Mouse (Mus musculus) hindbrain, embryonic 11.5 days (tissue): ENCODE measurements around the gene Olfr525. TPM values are rescaled to one million over a fixed set of nuclear protein-coding genes. Genes with fewer than 3 reads are reported as not detected.

Source experiments
- ATAC-seq: fragments of 200-750 bp; cut with Nextera tagmentation; 2 replicates; pipeline ENCODE4 v1.8.0; 2017; ENCODE audit warnings: mild to moderate bottlenecking, moderate TSS enrichment, moderate library complexity; ENCODE audit not compliant: low FRiP score
- DNase-seq: peaks from one replicate; pipeline ENCODE4 v3.0.0-alpha.2; 2015; ENCODE audit warnings: low spot score
- H3K27ac ChIP-seq: fragments of 300-500 bp; sonication (generic); 2 replicates; pipeline ENCODE4 v1.5.1; 2014; ENCODE audit warnings: mild to moderate bottlenecking, low read depth, low read length
- H3K27me3 ChIP-seq: fragments of 300-500 bp; sonication (generic); 2 replicates; pipeline ENCODE4 v1.6.1; 2014; ENCODE audit warnings: mild to moderate bottlenecking, low read length, moderate library complexity, mixed read lengths; ENCODE audit not compliant: control insufficient read depth, insufficient read depth
- H3K36me3 ChIP-seq: fragments of 300-500 bp; sonication (generic); 2 replicates; pipeline ENCODE4 v1.6.1; 2014; ENCODE audit warnings: mild to moderate bottlenecking, low read length, moderate library complexity, mixed read lengths; ENCODE audit not compliant: control insufficient read depth, insufficient read depth
- H3K4me1 ChIP-seq: fragments of 300-500 bp; sonication (generic); replicated peaks from 2 replicates; pipeline ENCODE4 v1.6.1; 2014; ENCODE audit warnings: low read length, mixed read lengths; ENCODE audit not compliant: control insufficient read depth, insufficient read depth
- H3K4me2 ChIP-seq: fragments of 300-500 bp; sonication (generic); replicated peaks from 2 replicates; pipeline ENCODE4 v1.6.1; 2014; ENCODE audit warnings: mild to moderate bottlenecking, low read depth, low read length
- H3K4me3 ChIP-seq: fragments of 300-500 bp; sonication (generic); 2 replicates; pipeline ENCODE4 v1.5.1; 2014; ENCODE audit warnings: low read depth, low read length
- H3K9ac ChIP-seq: fragments of 300-500 bp; sonication (generic); 2 replicates; pipeline ENCODE4 v1.6.1; 2014; ENCODE audit warnings: low read depth, low read length
- H3K9me3 ChIP-seq: fragments of 300-500 bp; sonication (generic); 2 replicates; pipeline ENCODE4 v1.6.1; 2016; ENCODE audit warnings: low read length; ENCODE audit not compliant: control insufficient read depth
- WGBS: fragments of 180-500 bp; shearing (Covaris S2); extraction: QIAGEN DNeasy Blood & Tissue Kit; methylation state at CpG from one replicate; pipeline ENCODE4 v1.1.7; 2014; 5-methylcytosine and 5-hydroxymethylcytosine counted together
- polyA plus RNA-seq: library from polyadenylated mRNA; unstranded; fragments of >200 nt; fragmentation: Nextera tagmentation; extraction: Ambion mirVana; gene quantifications from 2 replicates; pipeline ENCODE4 v1.2.1, GENCODE M21; 2014

Gene Olfr525
- polyA plus RNA-seq, result not detected in 2 replicates

DNA sequence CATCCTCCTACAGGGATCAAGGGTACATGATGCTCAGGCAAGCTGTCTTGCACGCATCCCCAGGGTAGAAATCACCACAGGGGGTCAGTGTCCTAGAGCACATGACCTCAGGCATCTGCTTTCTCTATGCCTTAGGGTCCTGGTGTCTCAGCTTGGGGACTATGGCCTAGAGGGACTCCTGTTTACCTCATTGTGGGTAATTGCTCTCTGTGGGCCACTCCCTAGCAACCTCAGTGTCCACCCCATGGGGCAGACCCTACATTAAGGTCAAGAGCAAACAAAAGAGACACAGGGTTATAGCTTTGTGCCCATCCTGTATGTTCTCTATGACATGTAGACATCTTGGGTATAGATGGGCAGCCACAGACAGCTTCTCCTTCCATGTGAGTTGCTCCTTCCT, at the start of gene Olfr525:
Gene Olfr525, plus strand, starts transcription at position 301 of the 400 bp plus-strand sequence.
- no peaks in the 10 kb centered on the region for H3K9me3 ChIP-seq
- no peak within 1 kb of the TSS for H3K4me2 ChIP-seq
- no peak for DNase-seq
- WGBS, result 56% methylated on average over 1 of the region's 1 CpGs
- no peak within 1 kb of the TSS for H3K9ac ChIP-seq
- no peak within 1 kb of the TSS for H3K4me3 ChIP-seq
- no peak within 1 kb of the TSS for H3K27ac ChIP-seq
- H3K4me1 ChIP-seq, result no peaks in the 10 kb centered on the region
- H3K36me3 ChIP-seq, result no peaks in the 10 kb centered on the region
- no peaks in the 10 kb centered on the region for H3K27me3 ChIP-seq
- ATAC-seq, result no peak

GRCm38 (mm10) chr7:140295746-140296145, 24.9 kb upstream of the Olfr525 start:
- no peaks in the 10 kb centered on the region for H3K4me1 ChIP-seq
- H3K36me3 ChIP-seq, result no peaks in the 10 kb centered on the region
- 92% methylated on average over 9 of the region's 9 CpGs for WGBS

GRCm38 (mm10) chr7:140296876-140297275, 23.8 kb upstream of the Olfr525 start:
- H3K4me2 ChIP-seq, result no peak overlapping the region
- no peaks in the 10 kb centered on the region for H3K4me1 ChIP-seq
- DNase-seq (no peak), ATAC-seq (no peak)
- H3K27ac ChIP-seq, result no peak overlapping the region
- no peaks in the 10 kb centered on the region for H3K36me3 ChIP-seq
- H3K4me3 ChIP-seq, result no peak overlapping the region
- WGBS, result 79% methylated on average over 6 of the region's 6 CpGs
- no peaks in the 10 kb centered on the region for H3K9me3 ChIP-seq
- H3K9ac ChIP-seq, result no peak overlapping the region
- no peaks in the 10 kb centered on the region for H3K27me3 ChIP-seq

More at GRCm38 (mm10) chr7:140295746-140296145, 24.9 kb upstream of the Olfr525 start:
- Histone ChIP-seq H3K27ac (no peak overlapping the region), H3K4me2 (no peak overlapping the region), H3K9me3 (no peaks in the 10 kb centered on the region), H3K9ac (no peak overlapping the region), H3K27me3 (no peaks in the 10 kb centered on the region), H3K4me3 (no peak overlapping the region)
- DNase-seq, result no peak
- no peak for ATAC-seq

- H3K27me3 ChIP-seq, result no peaks in the 10 kb centered on the region
- H3K4me3 ChIP-seq, result no peak overlapping the region
- H3K4me2 ChIP-seq, result no peak overlapping the region
- H3K4me1 ChIP-seq, result no peaks in the 10 kb centered on the region
- no peak overlapping the region for H3K27ac ChIP-seq
- H3K9me3 ChIP-seq, result no peaks in the 10 kb centered on the region
- no peak for DNase-seq
- ATAC-seq, result no peak
- H3K36me3 ChIP-seq, result no peaks in the 10 kb centered on the region
- WGBS, result 86% methylated on average over 3 of the region's 3 CpGs
- H3K9ac ChIP-seq, result no peak overlapping the region
Observed at GRCm38 (mm10) chr7:140299416-140299815, 21.2 kb upstream of the Olfr525 start.

DNA sequence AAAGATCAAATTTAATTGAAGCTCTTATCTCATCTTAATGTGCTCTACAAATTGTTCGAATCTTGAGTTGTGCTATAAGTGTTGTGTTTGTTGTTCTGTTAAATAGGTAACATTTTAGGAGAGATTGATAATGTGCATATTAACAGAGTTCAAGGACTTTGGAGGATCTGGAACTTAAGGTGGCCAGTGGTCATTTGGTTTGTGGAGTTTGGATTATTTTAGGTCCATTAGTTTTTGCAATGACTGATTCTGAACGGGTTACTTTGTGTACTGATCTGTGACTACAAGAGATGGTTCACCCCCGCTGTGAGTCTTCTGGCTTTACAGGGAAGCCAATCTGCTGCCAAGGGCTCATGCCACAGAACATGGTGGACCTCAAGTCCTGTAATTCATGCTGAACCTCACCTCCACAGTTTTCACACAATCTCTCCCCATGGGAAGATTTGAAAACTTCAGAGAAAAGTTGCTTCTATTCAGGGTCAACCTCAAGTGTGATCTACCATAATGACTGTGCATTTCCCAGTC, 735 bp upstream of the Olfr525 start:
- H3K4me2 ChIP-seq, result no peak overlapping the region
- no peak overlapping the region for H3K4me3 ChIP-seq
- H3K36me3 ChIP-seq, result no peaks in the 10 kb centered on the region
- ATAC-seq (no peak), DNase-seq (no peak)
- no peak overlapping the region for H3K9ac ChIP-seq
- no peaks in the 10 kb centered on the region for H3K9me3 ChIP-seq
- 81% methylated on average over 3 of the region's 3 CpGs for WGBS
- H3K27ac ChIP-seq, result no peak overlapping the region
- H3K4me1 ChIP-seq, result no peaks in the 10 kb centered on the region
- no peaks in the 10 kb centered on the region for H3K27me3 ChIP-seq

DNA sequence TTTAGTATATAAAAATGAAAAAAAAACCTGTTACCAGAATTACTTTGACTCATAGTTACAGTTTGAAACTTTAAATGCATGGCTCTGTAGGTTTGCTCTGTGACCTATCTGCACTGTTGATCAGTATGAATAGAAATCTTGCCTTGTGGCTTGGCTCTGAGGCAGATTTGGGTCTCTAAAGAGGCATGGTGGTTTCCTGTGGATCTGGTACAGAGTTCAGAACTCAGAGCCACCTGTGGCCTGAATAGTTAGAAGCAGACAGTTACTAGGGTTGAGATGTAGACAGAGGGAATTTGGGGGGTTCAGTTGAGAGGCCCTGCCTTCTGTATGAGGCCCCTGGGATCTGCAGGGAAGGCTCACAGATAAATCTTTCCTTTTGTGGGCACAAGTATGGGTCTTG, 477 bp downstream of the Olfr525 start:
- Histone ChIP-seq H3K4me1 (no peaks in the 10 kb centered on the region), H3K4me2 (no peak overlapping the region), H3K27ac (no peak overlapping the region), H3K36me3 (no peaks in the 10 kb centered on the region), H3K9me3 (no peaks in the 10 kb centered on the region), H3K9ac (no peak overlapping the region), H3K27me3 (no peaks in the 10 kb centered on the region), H3K4me3 (no peak overlapping the region)
- no peak for DNase-seq
- no peak for ATAC-seq

GRCm38 (mm10) chr7:140329766-140330304, 9.2 kb downstream of the Olfr525 start:
- Histone ChIP-seq H3K4me3 (no peak overlapping the region), H3K4me2 (no peak overlapping the region), H3K27me3 (no peaks in the 10 kb centered on the region), H3K36me3 (no peaks in the 10 kb centered on the region), H3K9ac (no peak overlapping the region), H3K4me1 (no peaks in the 10 kb centered on the region), H3K9me3 (no peaks in the 10 kb centered on the region), H3K27ac (no peak overlapping the region)
- ATAC-seq (no peak), DNase-seq (no peak)
- WGBS, result 70% methylated on average over 1 of the region's 1 CpGs

DNA sequence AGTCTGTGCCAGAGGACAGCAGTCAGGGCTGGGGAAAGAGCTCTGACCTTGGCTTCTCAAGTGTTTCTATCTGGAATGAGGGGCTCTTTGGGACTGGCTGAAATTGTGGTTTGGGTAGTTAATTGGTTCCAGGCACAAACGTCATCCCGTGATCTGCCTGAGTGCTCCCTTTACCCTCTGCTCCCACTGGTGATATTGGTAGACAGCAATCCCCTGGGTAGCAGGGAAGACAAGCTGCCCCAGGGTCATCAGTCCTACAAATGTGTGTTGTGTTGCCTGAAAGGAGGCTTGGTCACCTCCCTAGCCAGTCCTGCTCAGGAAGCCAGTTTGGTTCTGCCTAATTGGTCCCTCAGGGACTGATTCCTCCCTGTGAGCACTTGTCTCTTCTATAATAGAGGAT, 13.1 kb downstream of the Olfr525 start, which contains the start of gene Olfr527:
Gene Olfr527, plus strand, starts transcription at position 301 of the 400 bp plus-strand sequence.
- H3K27ac ChIP-seq, result no peak within 1 kb of the TSS
- H3K27me3 ChIP-seq, result no peaks in the 10 kb centered on the region
- WGBS, result 83% methylated on average over 2 of the region's 2 CpGs
- DNase-seq, result no peak
- no peak within 1 kb of the TSS for H3K9ac ChIP-seq
- no peaks in the 10 kb centered on the region for H3K9me3 ChIP-seq
- ATAC-seq, result no peak
- H3K4me3 ChIP-seq, result no peak within 1 kb of the TSS
- H3K4me1 ChIP-seq, result no peaks in the 10 kb centered on the region
- no peaks in the 10 kb centered on the region for H3K36me3 ChIP-seq
- no peak within 1 kb of the TSS for H3K4me2 ChIP-seq

- Histone ChIP-seq H3K27ac (no peak within 1 kb of the TSS), H3K9me3 (no peaks in the 10 kb centered on the region), H3K4me2 (no peak within 1 kb of the TSS), H3K27me3 (no peaks in the 10 kb centered on the region), H3K9ac (no peak within 1 kb of the TSS), H3K4me1 (no peaks in the 10 kb centered on the region), H3K4me3 (no peak within 1 kb of the TSS), H3K36me3 (no peaks in the 10 kb centered on the region)
- ATAC-seq, result no peak
- DNase-seq, result no peak
- 68% methylated on average over 3 of the region's 3 CpGs for WGBS
Observed at GRCm38 (mm10) chr7:140361571-140361970, 40.9 kb downstream of the Olfr525 start, which contains the start of gene Olfr60. Gene Olfr60 (minus strand): TSS chr7:140361671.
